Mouse (Mus musculus) stomach, embryonic 16.5 days (tissue): ENCODE measurements around the gene Sec14l4. TPM values are rescaled to one million over a fixed set of nuclear protein-coding genes. Genes with fewer than 3 reads are reported as not detected.

ENCODE experiments used
- ATAC-seq: fragments of 200-750 bp; cut with Nextera tagmentation; 2 replicates; pipeline ENCODE4 v1.8.0; 2017; ENCODE audit warnings: moderate number of reproducible peaks, moderate TSS enrichment; ENCODE audit not compliant: insufficient read depth, low FRiP score
- H3K27ac ChIP-seq: fragments of 300-500 bp; sonication (generic); 2 replicates; pipeline ENCODE4 v1.5.1; 2014; ENCODE audit warnings: low read length
- H3K27me3 ChIP-seq: fragments of 300-500 bp; sonication (generic); 2 replicates; pipeline ENCODE4 v1.6.1; 2014; ENCODE audit warnings: low read length, control low read depth, mixed read lengths; ENCODE audit not compliant: control insufficient read depth, insufficient read depth
- H3K36me3 ChIP-seq: fragments of 300-500 bp; sonication (generic); 2 replicates; pipeline ENCODE4 v1.6.1; 2014; ENCODE audit warnings: low read length; ENCODE audit not compliant: control insufficient read depth, insufficient read depth
- H3K4me1 ChIP-seq: fragments of 300-500 bp; sonication (generic); 2 replicates; pipeline ENCODE4 v1.6.1; 2014; ENCODE audit warnings: low read length, control low read depth, mixed read lengths; ENCODE audit not compliant: control insufficient read depth, insufficient read depth
- H3K4me2 ChIP-seq: fragments of 300-500 bp; sonication (generic); 2 replicates; pipeline ENCODE4 v1.6.1; 2014; ENCODE audit warnings: low read depth, low read length, mixed read lengths
- H3K4me3 ChIP-seq: fragments of 300-500 bp; sonication (generic); replicated peaks from 2 replicates; pipeline ENCODE4 v1.5.1; 2014; ENCODE audit warnings: mild to moderate bottlenecking, low read length
- H3K9ac ChIP-seq: fragments of 300-500 bp; sonication (generic); 2 replicates; pipeline ENCODE4 v1.6.1; 2014; ENCODE audit warnings: low read length
- H3K9me3 ChIP-seq: fragments of 300-500 bp; sonication (generic); replicated peaks from 2 replicates; pipeline ENCODE4 v1.6.1; 2016; ENCODE audit warnings: low read length, control low read depth; ENCODE audit not compliant: control insufficient read depth
- WGBS: fragments of 180-500 bp; shearing (Covaris S2); extraction: QIAGEN DNeasy Blood & Tissue Kit; methylation state at CpG from one replicate; pipeline ENCODE4 v1.1.7; 2014; 5-methylcytosine and 5-hydroxymethylcytosine counted together
- polyA plus RNA-seq: library from polyadenylated mRNA; unstranded; fragments of >200 nt; fragmentation: Nextera tagmentation; extraction: Ambion mirVana; gene quantifications from 2 replicates; pipeline ENCODE4 v1.2.1, GENCODE M21; 2015

Gene Sec14l4
- polyA plus RNA-seq, result 1.1 and 1.4 TPM in 2 replicates

DNA sequence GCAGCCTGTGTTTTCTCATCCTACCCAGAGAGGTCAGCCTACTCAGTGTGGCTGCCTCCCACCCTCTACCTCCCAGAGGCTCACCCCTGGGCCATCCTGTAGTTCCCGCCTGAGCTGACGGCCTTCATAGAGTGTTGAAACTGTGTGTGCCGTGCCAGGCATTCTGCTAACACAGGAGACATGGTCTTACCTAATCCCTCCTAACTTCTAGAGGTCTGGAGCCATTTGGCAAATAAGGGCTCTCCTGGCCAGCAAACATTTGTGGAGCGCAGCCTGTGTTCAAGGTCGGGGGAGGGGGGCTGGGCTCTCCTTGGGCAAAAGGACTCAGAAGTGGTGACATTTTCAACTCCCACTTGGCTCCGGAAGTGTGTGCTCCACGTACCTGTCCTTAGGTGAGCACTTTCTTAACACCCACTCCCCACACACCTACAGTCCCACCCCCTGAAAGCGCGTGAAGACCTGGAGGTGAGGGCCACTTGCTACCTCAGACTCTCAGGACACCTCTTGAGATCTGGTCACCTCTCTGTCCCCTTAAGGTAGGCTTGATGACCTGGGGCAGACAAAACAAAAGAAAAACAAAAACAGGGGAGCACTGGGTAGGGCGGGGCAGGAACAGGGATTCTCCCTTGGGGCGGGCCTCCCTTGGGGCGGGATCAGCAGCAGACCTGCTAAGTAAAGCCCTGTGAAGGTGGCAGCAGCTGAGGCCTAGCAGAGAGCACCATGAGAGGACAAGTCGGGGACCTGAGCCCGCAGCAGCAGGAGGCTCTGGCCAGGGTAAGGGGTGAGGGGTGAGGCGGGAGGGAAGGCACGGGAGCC is at the start of gene Sec14l4:
Gene Sec14l4 (plus strand): TSS at position 337 of the 816 bp plus-strand sequence.
- Histone ChIP-seq H3K9me3 (no peaks in the 10 kb centered on the region), H3K4me2 (no peak within 1 kb of the TSS), H3K4me1 (0 out of 2 replicates have a peak, but pooled peaks cover 4% of the 10 kb centered on the region), H3K36me3 (no peaks in the 10 kb centered on the region), H3K27me3 (no peaks in the 10 kb centered on the region; the same call in 1 of the 2 replicates), H3K9ac (peak within 1 kb of the TSS; percentile 35), H3K27ac (no peak within 1 kb of the TSS), H3K4me3 (no peak within 1 kb of the TSS)
- WGBS, result 32% methylated on average over 16 of the region's 16 CpGs
- peak; percentile 38; the same call in 1 of the 2 replicates for ATAC-seq

DNA sequence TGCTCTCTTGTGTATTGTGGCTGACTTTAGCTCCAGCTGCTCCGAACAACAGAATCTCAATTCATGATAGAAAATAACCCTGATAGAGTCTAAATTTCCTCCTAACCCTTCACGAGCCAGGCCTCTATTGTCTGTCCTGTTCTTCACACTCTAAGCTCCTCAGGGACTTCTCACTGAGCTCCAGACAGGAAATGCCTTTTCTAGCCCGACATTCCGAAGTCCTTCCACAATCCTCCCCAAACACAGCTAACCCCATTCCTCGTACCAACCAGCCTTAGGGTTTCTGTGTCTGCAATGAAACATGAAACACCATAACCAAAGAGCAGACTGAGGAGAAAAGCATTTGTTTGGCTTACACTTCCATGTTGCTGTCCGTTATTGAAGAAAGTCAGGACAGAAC is 49.7 kb upstream of the Sec14l4 start:
- Histone ChIP-seq H3K9me3 (no peaks in the 10 kb centered on the region), H3K4me2 (no peak overlapping the region), H3K4me1 (0 out of 2 replicates have a peak, but pooled peaks cover 4% of the 10 kb centered on the region), H3K4me3 (no peak overlapping the region), H3K36me3 (peaks cover 7% of the 10 kb centered on the region), H3K9ac (no peak overlapping the region), H3K27me3 (peaks cover 12% of the 10 kb centered on the region), H3K27ac (no peak overlapping the region)
- ATAC-seq, result no peak
- 63% methylated on average over 6 of the region's 6 CpGs for WGBS

DNA sequence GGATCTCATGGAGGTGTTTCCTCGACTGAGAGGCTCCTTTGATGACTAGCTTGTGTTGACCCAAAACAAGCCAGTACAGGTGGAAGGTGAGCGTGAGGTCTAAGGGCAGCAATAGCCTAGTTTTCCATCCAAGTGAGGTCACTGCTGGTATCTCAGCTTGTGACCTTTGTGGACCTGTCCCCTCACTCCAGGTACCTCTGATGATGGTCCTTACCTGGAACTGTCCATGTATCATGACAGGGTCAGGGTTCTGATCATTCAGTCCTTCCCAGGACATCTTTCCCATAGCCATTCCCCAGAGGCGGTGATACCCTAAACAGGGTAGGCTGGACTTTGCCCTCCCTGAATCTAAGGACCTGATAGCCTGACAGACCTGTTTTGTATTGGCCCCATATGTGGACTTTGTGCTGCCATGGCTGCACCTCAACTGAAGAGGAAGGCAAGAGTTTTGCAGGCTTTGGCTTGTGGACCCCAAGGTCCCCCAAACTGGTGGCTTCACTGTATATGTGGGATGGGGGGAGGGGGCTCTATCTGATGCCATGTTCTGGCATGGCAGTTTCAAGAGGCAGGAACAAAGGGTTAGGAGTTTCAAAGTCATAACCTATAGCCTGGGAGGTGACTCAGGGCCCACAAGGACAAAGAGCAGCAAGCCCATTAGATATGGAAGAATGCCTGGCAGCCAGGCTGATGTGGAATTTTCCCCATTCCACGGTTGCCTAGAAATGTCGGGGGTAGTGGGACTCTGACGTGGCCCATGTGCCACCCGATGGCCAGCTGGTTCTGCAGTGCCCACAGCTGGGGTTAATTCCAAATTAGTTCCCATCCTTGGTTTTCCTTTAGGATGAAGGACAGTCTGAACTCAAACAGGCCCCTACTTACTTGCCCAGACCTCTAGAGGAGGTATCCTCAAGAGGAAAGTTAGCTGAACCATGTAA is 48.7 kb upstream of the Sec14l4 start:
- 52% methylated on average over 7 of the region's 7 CpGs for WGBS
- H3K27ac ChIP-seq, result peak overlapping the region; percentile 84
- H3K9me3 ChIP-seq, result no peaks in the 10 kb centered on the region
- peaks cover 12% of the 10 kb centered on the region for H3K27me3 ChIP-seq
- H3K36me3 ChIP-seq, result peaks cover 5% of the 10 kb centered on the region; the same call in 1 of the 2 replicates
- H3K4me1 ChIP-seq, result 0 out of 2 replicates have a peak, but pooled peaks cover 4% of the 10 kb centered on the region
- ATAC-seq, result peak; percentile 15; the same call in 1 of the 2 replicates
- H3K4me2 ChIP-seq, result peak overlapping the region; percentile 57
- H3K4me3 ChIP-seq, result peak overlapping the region; percentile 52
- H3K9ac ChIP-seq, result peak overlapping the region; percentile 70

DNA sequence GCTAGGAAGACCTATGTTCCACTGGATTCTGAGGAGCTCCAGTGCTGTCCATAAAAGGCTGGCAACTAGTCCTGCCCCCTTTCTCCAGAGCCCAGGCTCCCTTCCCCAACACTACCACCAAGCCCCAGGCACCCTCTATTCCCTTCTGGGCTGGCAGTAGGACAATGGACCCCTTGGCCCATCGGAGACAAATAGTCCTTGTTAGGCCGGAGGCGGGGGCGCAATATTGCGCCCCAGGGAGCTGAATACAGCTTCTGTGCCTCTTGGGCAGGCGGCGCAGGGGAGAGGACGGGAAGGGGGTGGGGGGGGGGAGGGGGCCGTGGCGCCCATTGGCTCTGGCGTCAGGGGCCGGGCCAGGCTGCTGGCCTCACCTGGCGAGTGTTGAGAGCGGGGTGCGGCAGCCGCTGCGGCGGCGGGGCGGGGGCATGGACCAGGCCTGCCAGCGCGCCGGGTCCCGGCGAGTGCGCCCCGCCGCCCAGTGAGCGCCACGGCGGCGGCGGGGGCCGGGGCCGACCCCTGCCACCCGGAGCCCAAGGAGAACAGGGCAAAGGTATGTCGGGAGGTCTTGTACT is 47.9 kb upstream of the Sec14l4 start, which contains the start of gene Gal3st1:
Gene Gal3st1 (plus strand): TSS at position 346 of the 572 bp plus-strand sequence.
- Histone ChIP-seq H3K9ac (peak within 1 kb of the TSS; percentile 70), H3K36me3 (peaks cover 5% of the 10 kb centered on the region; the same call in 1 of the 2 replicates), H3K27me3 (peaks cover 12% of the 10 kb centered on the region), H3K4me3 (peak within 1 kb of the TSS; percentile 52), H3K4me2 (peak within 1 kb of the TSS; percentile 57), H3K27ac (peak within 1 kb of the TSS; percentile 84), H3K4me1 (0 out of 2 replicates have a peak, but pooled peaks cover 4% of the 10 kb centered on the region), H3K9me3 (no peaks in the 10 kb centered on the region)
- ATAC-seq, result peak; percentile 87
- WGBS, result under 1% methylated on average over 36 of the region's 37 CpGs

DNA sequence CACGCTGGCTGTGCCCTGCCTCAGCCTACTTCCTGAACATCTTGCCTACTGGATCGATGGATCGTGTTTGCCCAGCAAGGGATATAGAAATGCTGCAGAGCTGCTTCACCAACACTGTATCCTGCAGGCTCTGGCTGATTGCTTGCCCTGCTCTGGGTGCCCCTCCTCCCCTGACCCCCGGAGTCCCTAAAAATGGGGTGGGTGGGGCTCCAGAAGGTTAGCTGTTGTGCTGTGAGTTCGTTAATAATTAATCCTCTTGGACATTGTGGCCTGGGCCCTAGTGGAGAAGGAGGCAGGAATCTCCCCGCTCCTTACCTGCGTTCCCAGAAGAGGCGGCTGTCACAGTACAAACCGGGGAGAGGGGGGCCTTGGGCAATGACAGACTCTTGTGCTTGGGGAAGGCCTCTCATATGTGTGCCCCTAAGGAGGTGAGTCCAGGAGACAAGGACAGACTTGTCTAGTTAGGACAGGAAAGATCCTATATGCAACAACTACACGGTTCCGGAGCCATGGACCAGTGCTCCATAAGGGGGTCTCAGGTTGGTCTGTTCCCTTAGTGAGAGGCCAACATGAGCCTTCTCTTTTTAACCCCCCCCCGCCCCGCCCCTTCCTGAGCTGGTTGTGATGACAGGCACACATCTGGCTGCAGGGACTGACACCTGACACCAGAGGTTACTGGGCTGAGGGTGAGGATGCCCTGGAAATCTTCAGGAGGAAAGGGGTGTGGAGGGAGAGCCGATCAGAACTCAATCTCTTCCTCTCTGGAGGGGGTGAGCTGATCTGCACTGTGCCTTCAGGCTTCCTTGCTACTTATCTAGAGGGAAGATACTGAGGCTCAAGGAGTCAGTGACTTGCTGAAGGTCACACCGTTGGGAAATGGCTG is 47.2 kb upstream of the Sec14l4 start:
- H3K9me3 ChIP-seq, result no peaks in the 10 kb centered on the region
- H3K36me3 ChIP-seq, result peaks cover 2% of the 10 kb centered on the region; the same call in 1 of the 2 replicates
- peak overlapping the region; percentile 70 for H3K9ac ChIP-seq
- peaks cover 12% of the 10 kb centered on the region for H3K27me3 ChIP-seq
- H3K4me3 ChIP-seq, result peak overlapping the region; percentile 52
- 0 out of 2 replicates have a peak, but pooled peaks cover 4% of the 10 kb centered on the region for H3K4me1 ChIP-seq
- 8% methylated on average over 15 of the region's 15 CpGs for WGBS
- H3K27ac ChIP-seq, result peak overlapping the region; percentile 84
- H3K4me2 ChIP-seq, result peak overlapping the region; percentile 57
- ATAC-seq, result peak; percentile 77

DNA sequence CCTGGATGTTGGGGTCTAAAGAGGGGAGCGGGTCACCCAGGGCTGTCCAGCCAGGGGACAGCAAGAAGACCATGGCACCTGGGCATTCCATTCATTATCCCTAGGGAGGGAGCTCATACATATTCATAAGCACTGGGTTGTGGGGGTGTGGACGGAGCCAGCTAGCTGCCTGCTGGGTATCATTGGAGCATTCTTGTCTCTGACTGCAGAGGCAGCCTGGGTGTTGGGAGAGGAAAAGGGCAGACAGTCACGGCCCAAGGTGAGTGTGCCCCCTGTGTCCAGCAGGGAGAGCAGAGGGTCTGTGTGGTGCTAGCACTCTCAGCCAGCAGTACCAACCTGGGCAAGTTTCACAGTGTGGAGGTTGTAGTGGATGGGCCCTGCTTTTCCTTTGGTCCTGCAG is 41.5 kb upstream of the Sec14l4 start:
- H3K9ac ChIP-seq, result no peak overlapping the region
- H3K9me3 ChIP-seq, result no peaks in the 10 kb centered on the region
- no peaks in the 10 kb centered on the region for H3K36me3 ChIP-seq
- no peak for ATAC-seq
- no peaks in the 10 kb centered on the region for H3K27me3 ChIP-seq
- H3K4me1 ChIP-seq, result no peaks in the 10 kb centered on the region
- H3K27ac ChIP-seq, result no peak overlapping the region
- WGBS, result 63% methylated on average over 3 of the region's 3 CpGs
- no peak overlapping the region for H3K4me2 ChIP-seq
- no peak overlapping the region for H3K4me3 ChIP-seq

DNA sequence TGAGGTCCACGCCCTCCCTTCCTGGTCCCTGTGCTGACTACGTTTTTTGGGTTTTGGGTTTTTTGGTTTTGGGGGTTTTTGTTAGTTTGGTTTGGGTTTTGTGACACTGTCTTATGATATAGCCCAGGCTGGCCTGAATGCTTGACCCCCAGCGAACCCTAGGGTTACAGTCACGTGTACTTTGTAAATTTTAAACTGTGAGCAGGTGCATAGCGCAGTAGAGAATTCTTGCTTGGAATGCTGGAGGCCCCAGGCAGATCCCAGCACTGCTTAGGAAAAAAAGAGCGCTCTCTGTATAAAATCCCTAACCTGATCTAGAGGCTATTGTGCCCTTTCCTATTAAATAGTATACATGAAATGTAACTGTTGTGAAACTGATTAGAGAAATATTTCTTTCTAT is 38.1 kb upstream of the Sec14l4 start:
- Histone ChIP-seq H3K4me2 (no peak overlapping the region), H3K4me1 (no peaks in the 10 kb centered on the region), H3K27ac (no peak overlapping the region), H3K27me3 (peaks cover 15% of the 10 kb centered on the region), H3K36me3 (no peaks in the 10 kb centered on the region; the same call in 1 of the 2 replicates), H3K9ac (no peak overlapping the region), H3K4me3 (no peak overlapping the region), H3K9me3 (no peaks in the 10 kb centered on the region)
- WGBS, result 72% methylated on average over 6 of the region's 6 CpGs
- no peak for ATAC-seq

DNA sequence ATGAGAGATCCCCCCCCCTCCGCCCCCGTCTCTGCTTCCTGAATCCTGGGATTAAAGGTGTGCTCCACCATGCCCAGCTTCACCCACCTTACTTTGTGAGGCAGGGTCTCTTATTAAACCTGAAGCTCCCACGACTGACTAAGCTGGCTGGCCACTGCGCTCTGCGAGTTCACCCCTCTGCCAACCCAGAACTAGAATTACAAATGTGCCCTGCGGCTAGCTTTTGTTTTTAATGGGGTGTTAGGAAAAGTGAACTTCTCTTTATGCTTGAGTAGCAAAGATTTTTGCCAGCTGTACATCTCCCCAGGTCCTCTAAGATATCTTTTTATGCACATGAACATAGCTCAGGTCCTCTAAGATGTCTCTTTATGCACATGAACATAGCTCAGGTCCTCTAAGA is 37.3 kb upstream of the Sec14l4 start:
- WGBS, result 86% methylated on average over 6 of the region's 6 CpGs
- H3K36me3 ChIP-seq, result no peaks in the 10 kb centered on the region; the same call in 1 of the 2 replicates
- H3K27ac ChIP-seq, result no peak overlapping the region
- no peak for ATAC-seq
- no peaks in the 10 kb centered on the region for H3K9me3 ChIP-seq
- H3K4me1 ChIP-seq, result 0 out of 2 replicates have a peak, but pooled peaks cover 5% of the 10 kb centered on the region
- no peak overlapping the region for H3K9ac ChIP-seq
- H3K4me3 ChIP-seq, result no peak overlapping the region
- no peak overlapping the region for H3K4me2 ChIP-seq
- peaks cover 23% of the 10 kb centered on the region for H3K27me3 ChIP-seq
